Mouse (Mus musculus): ENCODE data around the gene Elof1.

DNA sequence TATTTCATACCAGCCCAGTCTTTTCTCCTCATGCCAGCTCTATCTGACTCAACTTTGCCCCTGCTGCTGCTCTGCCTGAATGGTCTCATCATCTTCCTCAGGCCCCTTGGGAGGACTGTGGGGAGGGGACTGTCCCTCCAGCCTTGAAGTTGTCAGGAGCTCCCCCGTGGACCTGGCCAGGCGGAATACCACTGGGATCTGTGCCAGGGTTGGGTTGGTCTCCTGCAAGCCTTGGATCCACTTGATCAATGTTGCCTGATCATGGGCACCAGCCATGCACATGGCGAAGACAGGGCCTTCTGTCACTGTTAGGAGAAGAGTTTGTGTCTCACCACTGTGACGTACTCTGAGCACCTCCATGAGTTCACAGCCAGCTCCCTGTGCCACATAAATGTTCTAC lies 44.7 kb downstream of the Elof1 start:
- no peak for TF ChIP-seq GATA1 (IDR thresholded peaks at IDR 0.05; ENCODE audit: borderline replicate concordance, low read length)
- TF ChIP-seq CTCF (IDR thresholded peaks at IDR 0.05; ENCODE audit: low read depth, low read length): no peak
- TF ChIP-seq POLR2AphosphoS5 (IDR thresholded peaks at IDR 0.05; ENCODE audit: insufficient replicate concordance, low read depth, low read length): no peak
- TF ChIP-seq TAL1 (conservative IDR thresholded peaks at IDR 0.05; ENCODE audit: low read depth, low read length): no peak
- no peak for TF ChIP-seq GATA2 (IDR thresholded peaks at IDR 0.05; ENCODE audit: borderline replicate concordance, low read depth, low read length)

Measured in G1E (cell line).